Mouse (Mus musculus): ENCODE measurements at regions not wholly inside any gene's neighbourhood (a gene's known extent, or its start where the extent isn't known, plus 50 kb on each side); places are given as distances from the start of the nearest gene placed in this dataset.
A peak's percentile ranks its signal among the peaks of the same experiment; 100 is the strongest.

DNA sequence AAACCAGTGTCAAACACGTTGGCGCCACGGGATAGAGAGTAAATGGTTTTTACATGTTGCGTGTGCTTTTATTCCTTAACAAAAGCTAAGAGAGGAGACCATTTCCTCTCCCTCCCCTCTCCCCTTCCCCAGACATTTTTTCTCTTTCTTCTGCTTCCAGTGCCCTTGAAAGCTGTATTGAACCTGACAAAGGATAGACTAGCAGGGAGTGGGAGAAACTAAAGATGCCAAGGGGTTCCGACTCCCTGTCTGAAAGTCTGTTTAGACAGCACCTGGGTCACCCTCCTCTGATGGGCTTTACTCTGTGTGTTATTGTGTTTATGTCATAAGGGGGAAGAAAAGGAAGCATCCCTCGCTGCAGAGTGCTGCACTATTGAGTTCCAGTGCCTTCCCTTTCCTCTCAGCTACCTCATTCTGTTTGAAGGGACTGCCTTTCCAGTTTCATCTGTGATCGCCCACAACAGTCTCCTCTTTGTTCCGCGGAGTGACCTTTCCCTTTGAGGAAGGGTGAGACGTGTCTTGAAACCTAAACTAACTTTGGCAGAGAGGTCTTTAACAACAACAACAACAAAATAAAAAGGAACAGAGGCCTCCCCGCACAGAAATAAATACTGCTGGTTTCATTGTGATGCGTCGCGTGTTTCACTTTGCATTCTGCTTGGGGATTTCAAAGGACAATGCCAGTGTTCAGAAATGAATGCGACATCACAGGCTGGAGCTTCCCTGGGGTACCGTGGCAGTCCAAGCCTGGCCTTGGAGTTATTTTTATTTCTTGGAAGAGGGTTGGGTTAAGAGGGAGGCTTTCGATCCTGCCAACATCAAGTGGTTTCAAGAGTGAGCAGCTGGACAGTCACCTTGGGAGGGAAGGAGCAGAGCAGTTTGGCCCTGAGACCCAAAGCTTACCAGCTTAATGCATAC lies 262.7 kb upstream of the Gcfc2 start:
- Histone ChIP-seq H3K27me3 (no peaks in the 10 kb centered on the region), H3K36me3 (no peaks in the 10 kb centered on the region), H3K9ac (no peak overlapping the region), H3K9me3 (no peaks in the 10 kb centered on the region), H3K4me3 (no peak overlapping the region), H3K27ac (no peak overlapping the region), H3K4me1 (no peaks in the 10 kb centered on the region), H3K4me2 (replicated peaks) (0 out of 2 replicates have a peak overlapping the region, but pooled peaks have one; percentile 1)
- WGBS: 50% methylated on average over 17 of the region's 17 CpGs
- ATAC-seq (ENCODE audit: insufficient number of reproducible peaks, insufficient read depth, low FRiP score, low TSS enrichment): no peak

- no peak for ATAC-seq (ENCODE audit: insufficient number of reproducible peaks, insufficient read depth, low FRiP score, low TSS enrichment)
- Histone ChIP-seq H3K4me1 (no peaks in the 10 kb centered on the region), H3K27me3 (no peaks in the 10 kb centered on the region), H3K9ac (no peak overlapping the region), H3K27ac (no peak overlapping the region), H3K9me3 (no peaks in the 10 kb centered on the region), H3K36me3 (no peaks in the 10 kb centered on the region), H3K4me2 (replicated peaks) (no peak overlapping the region), H3K4me3 (no peak overlapping the region)
- WGBS: 75% methylated on average over 1 of the region's 1 CpGs
Measured at GRCm38 (mm10) chr6:81668944-81669343, 254.5 kb upstream of the Gcfc2 start.

GRCm38 (mm10) chr6:81673316-81673715 lies 250.2 kb upstream of the Gcfc2 start:
- H3K4me2 ChIP-seq (replicated peaks): no peak overlapping the region
- H3K36me3 ChIP-seq: no peaks in the 10 kb centered on the region
- no peaks in the 10 kb centered on the region for H3K4me1 ChIP-seq
- H3K9ac ChIP-seq: no peak overlapping the region
- ATAC-seq (ENCODE audit: insufficient number of reproducible peaks, insufficient read depth, low FRiP score, low TSS enrichment): no peak
- WGBS: 84% methylated on average over 2 of the region's 2 CpGs
- no peak overlapping the region for H3K27ac ChIP-seq
- H3K9me3 ChIP-seq: no peaks in the 10 kb centered on the region
- no peaks in the 10 kb centered on the region for H3K27me3 ChIP-seq
- no peak overlapping the region for H3K4me3 ChIP-seq

DNA sequence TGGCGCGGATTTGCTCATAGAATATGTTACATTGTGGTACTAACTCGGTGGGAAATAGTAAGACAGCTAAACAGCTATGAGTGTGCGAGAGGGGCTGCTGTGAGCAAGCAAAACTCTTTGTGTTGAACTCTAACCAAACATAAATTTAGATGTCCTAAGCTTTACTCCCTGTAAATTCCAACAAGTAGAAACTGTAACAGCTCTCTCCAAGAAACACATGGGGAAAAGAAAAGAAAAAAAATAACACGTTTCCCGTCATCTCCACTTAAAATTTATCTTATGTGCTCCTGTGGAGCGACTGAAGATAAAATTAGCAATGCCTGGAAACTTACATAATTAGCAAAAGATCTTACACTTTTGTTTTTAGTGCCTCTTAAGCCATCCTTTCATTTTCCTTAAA lies 226.2 kb upstream of the Gcfc2 start:
- no peak overlapping the region for H3K4me3 ChIP-seq
- no peaks in the 10 kb centered on the region for H3K27me3 ChIP-seq
- H3K9ac ChIP-seq: no peak overlapping the region
- no peaks in the 10 kb centered on the region for H3K4me1 ChIP-seq
- H3K9me3 ChIP-seq: no peaks in the 10 kb centered on the region
- WGBS: 86% methylated on average over 7 of the region's 7 CpGs
- no peak overlapping the region for H3K4me2 ChIP-seq (replicated peaks)
- ATAC-seq (ENCODE audit: insufficient number of reproducible peaks, insufficient read depth, low FRiP score, low TSS enrichment): no peak
- H3K27ac ChIP-seq: no peak overlapping the region
- no peaks in the 10 kb centered on the region for H3K36me3 ChIP-seq

GRCm38 (mm10) chr6:81698173-81698572 lies 225.3 kb upstream of the Gcfc2 start:
- WGBS: 82% methylated on average over 3 of the region's 3 CpGs
- no peaks in the 10 kb centered on the region for H3K4me1 ChIP-seq
- H3K9me3 ChIP-seq: no peaks in the 10 kb centered on the region
- no peak overlapping the region for H3K4me3 ChIP-seq
- H3K36me3 ChIP-seq: no peaks in the 10 kb centered on the region
- no peak overlapping the region for H3K27ac ChIP-seq
- no peaks in the 10 kb centered on the region for H3K27me3 ChIP-seq
- no peak overlapping the region for H3K9ac ChIP-seq
- H3K4me2 ChIP-seq (replicated peaks): no peak overlapping the region
- no peak for ATAC-seq (ENCODE audit: insufficient number of reproducible peaks, insufficient read depth, low FRiP score, low TSS enrichment)

- no peaks in the 10 kb centered on the region for H3K27me3 ChIP-seq
- H3K4me2 ChIP-seq (replicated peaks): no peak overlapping the region
- 0 out of 2 replicates have a peak, but pooled peaks cover 8% of the 10 kb centered on the region for H3K4me1 ChIP-seq
- H3K27ac ChIP-seq: no peak overlapping the region
- H3K36me3 ChIP-seq: no peaks in the 10 kb centered on the region
- WGBS: 58% methylated on average over 3 of the region's 3 CpGs
- H3K9ac ChIP-seq: no peak overlapping the region
- peaks cover 3% of the 10 kb centered on the region; the same call in 1 of the 2 replicates for H3K9me3 ChIP-seq
- no peak for ATAC-seq (ENCODE audit: insufficient number of reproducible peaks, insufficient read depth, low FRiP score, low TSS enrichment)
- no peak overlapping the region for H3K4me3 ChIP-seq
Measured at GRCm38 (mm10) chr6:81714867-81715266, 208.6 kb upstream of the Gcfc2 start.

DNA sequence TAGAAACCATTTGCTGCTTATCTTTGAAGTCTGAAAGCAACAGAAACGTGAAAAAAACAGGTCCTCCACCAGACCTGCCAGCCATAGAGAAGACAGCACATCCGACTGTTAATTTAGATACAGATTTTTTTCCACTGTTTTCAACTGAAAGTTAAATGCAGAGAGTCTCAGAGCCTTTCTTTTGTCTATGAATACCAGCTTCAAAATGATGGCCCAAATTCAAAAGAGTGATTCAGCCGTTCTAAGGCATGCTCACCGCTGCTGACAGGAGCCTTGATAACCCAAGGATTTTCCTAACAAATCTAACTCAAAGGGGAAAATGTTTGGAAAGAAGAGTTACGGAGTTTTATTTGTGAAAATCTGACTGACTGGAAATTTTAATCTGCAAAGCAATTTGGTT lies 207.1 kb upstream of the Gcfc2 start:
- 0 out of 2 replicates have a peak, but pooled peaks cover 8% of the 10 kb centered on the region for H3K4me1 ChIP-seq
- WGBS: 73% methylated on average over 5 of the region's 5 CpGs
- H3K36me3 ChIP-seq: no peaks in the 10 kb centered on the region
- ATAC-seq (ENCODE audit: insufficient number of reproducible peaks, insufficient read depth, low FRiP score, low TSS enrichment): no peak
- H3K4me3 ChIP-seq: no peak overlapping the region
- H3K27me3 ChIP-seq: no peaks in the 10 kb centered on the region
- no peak overlapping the region for H3K4me2 ChIP-seq (replicated peaks)
- peaks cover 3% of the 10 kb centered on the region; the same call in 1 of the 2 replicates for H3K9me3 ChIP-seq
- no peak overlapping the region for H3K9ac ChIP-seq
- no peak overlapping the region for H3K27ac ChIP-seq

- 83% methylated on average over 4 of the region's 4 CpGs for WGBS
- Histone ChIP-seq H3K4me3 (no peak overlapping the region), H3K4me1 (no peaks in the 10 kb centered on the region), H3K36me3 (no peaks in the 10 kb centered on the region), H3K27me3 (no peaks in the 10 kb centered on the region), H3K9me3 (no peaks in the 10 kb centered on the region), H3K9ac (no peak overlapping the region), H3K27ac (no peak overlapping the region), H3K4me2 (replicated peaks) (no peak overlapping the region)
- ATAC-seq (ENCODE audit: insufficient number of reproducible peaks, insufficient read depth, low FRiP score, low TSS enrichment): no peak
Measured at GRCm38 (mm10) chr6:81724601-81725545, 198.6 kb upstream of the Gcfc2 start.

- no peaks in the 10 kb centered on the region for H3K36me3 ChIP-seq
- no peak overlapping the region for H3K9ac ChIP-seq
- H3K4me3 ChIP-seq: no peak overlapping the region
- no peak overlapping the region for H3K4me2 ChIP-seq (replicated peaks)
- H3K9me3 ChIP-seq: no peaks in the 10 kb centered on the region
- no peak overlapping the region for H3K27ac ChIP-seq
- H3K27me3 ChIP-seq: no peaks in the 10 kb centered on the region
- ATAC-seq (ENCODE audit: insufficient number of reproducible peaks, insufficient read depth, low FRiP score, low TSS enrichment): 0 out of 2 replicates have a peak, but pooled peaks have one; percentile 41
- 47% methylated on average over 4 of the region's 5 CpGs for WGBS
- no peaks in the 10 kb centered on the region for H3K4me1 ChIP-seq
Measured at GRCm38 (mm10) chr6:81731631-81732030, 191.8 kb upstream of the Gcfc2 start.

DNA sequence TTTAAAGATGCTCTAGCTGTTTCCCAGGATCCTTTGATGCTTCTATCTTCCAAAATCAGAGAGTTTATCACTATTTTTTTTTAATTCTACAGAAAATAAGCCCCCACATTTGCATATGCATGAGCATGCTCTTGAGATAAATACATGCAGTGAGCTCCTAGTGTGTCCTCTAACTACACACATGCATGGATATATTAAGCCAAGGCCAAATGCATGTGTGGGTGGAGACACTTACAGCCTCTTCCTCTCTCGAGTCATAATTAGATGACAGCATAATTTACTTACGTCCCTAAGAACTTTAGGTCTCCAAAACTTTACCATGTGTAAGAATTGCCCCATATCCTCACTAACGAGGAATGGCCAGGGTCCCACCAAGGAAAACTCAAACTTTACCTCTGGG lies 189.9 kb upstream of the Gcfc2 start:
- Histone ChIP-seq H3K4me1 (no peaks in the 10 kb centered on the region), H3K4me2 (replicated peaks) (no peak overlapping the region), H3K27ac (no peak overlapping the region), H3K9ac (no peak overlapping the region), H3K9me3 (no peaks in the 10 kb centered on the region), H3K36me3 (no peaks in the 10 kb centered on the region), H3K27me3 (no peaks in the 10 kb centered on the region), H3K4me3 (no peak overlapping the region)
- 67% methylated on average over 3 of the region's 3 CpGs for WGBS
- ATAC-seq (ENCODE audit: insufficient number of reproducible peaks, insufficient read depth, low FRiP score, low TSS enrichment): no peak

- WGBS: 89% methylated on average over 5 of the region's 5 CpGs
- Histone ChIP-seq H3K9ac (no peak overlapping the region), H3K4me2 (replicated peaks) (no peak overlapping the region), H3K9me3 (no peaks in the 10 kb centered on the region), H3K36me3 (no peaks in the 10 kb centered on the region), H3K27me3 (no peaks in the 10 kb centered on the region), H3K27ac (no peak overlapping the region), H3K4me1 (no peaks in the 10 kb centered on the region), H3K4me3 (no peak overlapping the region)
- no peak for ATAC-seq (ENCODE audit: insufficient number of reproducible peaks, insufficient read depth, low FRiP score, low TSS enrichment)
Measured at GRCm38 (mm10) chr6:81738466-81738865, 185.0 kb upstream of the Gcfc2 start.

All from embryonic facial prominence, embryonic 12.5 days (tissue).